Mouse (Mus musculus) right cerebral cortex, postnatal 4 days (tissue): ENCODE results near the gene Adamts20.
"Not testable (repeated sequence)": the region's sequence is repeated elsewhere in the genome, so short reads cannot be mapped to it uniquely, and the experiment has no call there.

Experiments
- DNase-seq: peaks from one replicate; pipeline ENCODE4 v3.0.0-alpha.2; 2022

Adamts20 gene

GRCm38 (mm10) chr15:94465318-94465717, at the start of gene Adamts20:
TSS of gene Adamts20 (minus strand) at chr15:94465418.
- DNase-seq, result no peak

- no peak for DNase-seq
These were observed 38.4 kb upstream of the Adamts20 start for GRCm38 (mm10) chr15:94503451-94504215.

DNA sequence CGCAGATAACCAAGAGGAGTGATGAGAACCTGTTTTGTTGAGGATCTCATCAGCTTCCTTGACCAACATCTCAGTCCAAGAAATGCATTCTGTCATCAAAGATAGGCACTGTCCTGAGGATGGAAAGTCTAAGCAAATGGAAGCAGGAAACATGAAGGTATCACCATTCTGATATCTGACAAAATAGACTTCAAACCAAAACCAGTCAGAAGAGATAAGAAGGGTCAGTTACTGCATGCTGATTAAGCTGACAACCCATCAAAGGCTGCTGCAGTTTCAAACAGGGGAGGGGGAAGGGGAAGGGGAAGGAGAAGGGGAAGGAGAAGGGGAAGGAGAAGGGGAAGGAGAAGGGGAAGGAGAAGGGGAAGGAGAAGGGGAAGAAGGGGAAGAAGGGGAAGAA, 34.0 kb upstream of the Adamts20 start:
- no peak for DNase-seq

GRCm38 (mm10) chr15:94495936-94496335, 30.7 kb upstream of the Adamts20 start:
- no peak for DNase-seq

DNA sequence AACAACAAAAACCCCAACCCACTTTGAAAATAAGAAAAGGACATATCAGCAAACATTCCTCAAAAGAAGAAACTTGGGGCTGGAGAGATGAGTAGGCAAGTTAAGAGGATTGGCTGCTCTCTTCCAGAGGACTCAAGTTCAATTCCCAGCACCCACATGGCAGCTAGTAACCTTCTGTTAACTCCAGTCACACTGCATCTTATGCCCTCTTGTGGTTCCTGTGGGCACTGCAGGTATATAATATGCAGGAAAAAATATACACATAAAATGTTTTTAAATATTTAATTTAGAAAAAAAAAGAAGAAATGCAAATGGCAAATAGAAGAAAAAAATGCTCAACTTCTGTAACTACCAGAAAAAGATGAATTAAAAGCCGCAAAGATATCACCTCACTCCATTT, 29.2 kb upstream of the Adamts20 start:
- no peak for DNase-seq

GRCm38 (mm10) chr15:94489433-94489832, 24.2 kb upstream of the Adamts20 start:
- DNase-seq, result no peak

DNA sequence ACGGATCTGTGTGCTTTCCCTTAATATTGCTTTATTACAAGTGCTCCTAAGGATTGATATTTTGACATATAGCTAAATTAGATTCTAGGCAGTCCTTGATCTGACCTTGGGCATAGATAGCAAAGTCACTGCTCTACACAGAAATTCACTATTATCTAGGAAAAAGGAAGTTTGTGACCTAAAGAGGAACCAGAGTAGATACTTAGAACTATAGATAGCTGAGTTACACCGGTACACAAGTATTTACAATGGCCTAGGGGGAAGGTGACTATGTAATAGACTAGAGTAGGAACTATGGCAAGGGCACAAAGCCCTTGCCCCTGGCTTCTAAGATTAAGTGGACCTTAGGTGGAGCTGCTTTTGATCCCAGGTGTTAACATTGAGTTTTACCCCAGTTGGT, 22.8 kb upstream of the Adamts20 start:
- not testable (repeated sequence) for DNase-seq

GRCm38 (mm10) chr15:94482555-94482954, 17.3 kb upstream of the Adamts20 start:
- no peak for DNase-seq

GRCm38 (mm10) chr15:94480792-94481191, 15.6 kb upstream of the Adamts20 start:
- no peak for DNase-seq

DNA sequence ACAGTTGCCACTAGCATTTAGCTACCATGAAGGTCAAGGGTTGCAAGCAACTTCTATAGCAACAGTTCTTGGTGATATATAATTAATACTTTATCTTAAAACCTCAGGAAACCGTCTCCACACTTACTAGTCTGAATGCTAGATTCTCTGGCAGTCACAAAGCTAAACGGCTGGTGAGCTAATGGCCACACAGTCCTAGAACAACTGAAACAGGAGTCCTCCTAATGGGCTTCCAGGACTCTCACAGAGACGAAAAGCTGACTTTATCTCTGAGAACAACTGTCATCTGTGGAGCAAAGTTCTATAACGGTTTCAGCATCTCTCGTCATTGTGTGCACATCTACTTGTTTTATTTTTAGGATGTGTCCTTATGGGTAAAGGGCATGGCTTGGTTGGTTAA, 15.0 kb upstream of the Adamts20 start:
- no peak for DNase-seq

GRCm38 (mm10) chr15:94479513-94480136, 14.4 kb upstream of the Adamts20 start:
- DNase-seq, result no peak

GRCm38 (mm10) chr15:94478706-94479105, 13.5 kb upstream of the Adamts20 start:
- DNase-seq, result no peak

DNA sequence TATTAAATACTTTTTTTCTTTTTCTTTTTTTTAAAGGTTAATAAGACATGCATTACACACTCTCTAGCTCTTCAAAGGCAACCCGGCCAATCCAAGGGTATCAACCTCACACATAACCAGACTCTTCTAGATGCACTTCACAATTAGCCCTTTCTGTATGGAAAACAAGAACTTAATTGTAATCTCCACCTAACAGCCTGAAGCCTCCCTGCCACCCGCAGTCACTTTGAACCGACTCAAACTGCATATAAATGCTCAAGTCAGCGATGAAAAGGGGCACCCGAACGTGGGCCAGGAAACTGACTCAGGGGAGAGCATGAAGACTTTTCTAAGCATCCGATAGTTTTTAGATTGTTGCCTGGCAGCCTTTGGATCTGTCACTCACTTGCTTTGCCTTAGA, 12.1 kb upstream of the Adamts20 start:
- DNase-seq, result no peak

DNA sequence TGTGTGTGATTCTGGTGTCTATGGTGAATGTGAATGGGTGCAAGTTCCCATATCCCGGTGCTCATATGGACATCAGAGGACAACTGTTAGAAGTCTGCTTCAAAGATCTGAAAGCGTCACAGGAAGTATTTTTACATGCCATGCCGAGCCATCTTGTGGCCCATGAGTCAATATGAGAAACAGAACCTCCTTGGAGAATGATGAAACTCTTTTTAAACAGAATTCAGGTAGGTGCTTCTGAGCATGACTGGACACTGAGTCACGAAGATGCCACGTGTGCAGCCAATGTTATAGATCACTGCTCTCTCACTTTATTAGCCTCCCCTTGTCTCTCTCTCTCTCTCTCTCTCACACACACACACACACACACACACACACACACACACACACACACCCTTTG, 10.8 kb upstream of the Adamts20 start:
- no peak for DNase-seq

DNA sequence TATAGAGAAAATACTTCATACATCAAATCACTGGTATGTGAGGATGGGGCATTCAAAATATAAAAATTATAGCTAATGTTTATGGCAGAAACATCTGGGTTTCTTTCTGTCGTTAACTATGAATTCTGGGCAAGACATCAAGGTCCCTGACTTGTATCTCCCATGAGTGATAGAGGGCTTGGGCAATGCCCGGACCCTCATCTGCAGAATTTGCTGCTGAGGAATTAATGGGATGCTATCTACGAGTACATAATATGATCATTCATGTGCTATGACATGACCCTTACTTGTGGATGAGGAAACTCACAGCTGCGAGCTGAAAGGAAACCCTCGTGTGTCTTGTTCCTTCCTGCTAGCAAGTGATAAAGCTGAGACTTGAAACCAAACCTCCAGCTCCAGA, 5.1 kb upstream of the Adamts20 start:
- no peak for DNase-seq

- DNase-seq, result no peak
These were observed 337 bp downstream of the Adamts20 start for GRCm38 (mm10) chr15:94464881-94465280.

DNA sequence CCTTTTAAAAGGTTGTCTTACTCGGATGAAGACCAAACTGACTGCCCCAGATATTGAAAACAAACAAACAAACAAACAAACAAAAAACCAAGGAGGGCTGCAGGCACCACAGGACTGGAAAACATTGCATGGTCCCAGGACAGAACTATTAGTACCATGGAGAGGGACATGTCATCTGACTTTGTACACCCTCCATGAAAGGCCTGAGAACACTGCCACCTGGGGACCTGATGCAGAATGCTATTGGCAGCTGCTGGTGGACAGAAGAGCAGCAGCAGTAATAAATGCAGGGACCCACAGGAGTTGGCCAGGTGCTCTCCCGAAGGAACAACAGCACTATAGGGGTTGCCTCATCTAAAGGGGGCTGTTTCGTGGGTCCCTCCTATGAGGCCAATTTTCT, 2.0 kb downstream of the Adamts20 start:
- no peak for DNase-seq

GRCm38 (mm10) chr15:94462206-94462605, 3.0 kb downstream of the Adamts20 start:
- DNase-seq, result no peak

DNA sequence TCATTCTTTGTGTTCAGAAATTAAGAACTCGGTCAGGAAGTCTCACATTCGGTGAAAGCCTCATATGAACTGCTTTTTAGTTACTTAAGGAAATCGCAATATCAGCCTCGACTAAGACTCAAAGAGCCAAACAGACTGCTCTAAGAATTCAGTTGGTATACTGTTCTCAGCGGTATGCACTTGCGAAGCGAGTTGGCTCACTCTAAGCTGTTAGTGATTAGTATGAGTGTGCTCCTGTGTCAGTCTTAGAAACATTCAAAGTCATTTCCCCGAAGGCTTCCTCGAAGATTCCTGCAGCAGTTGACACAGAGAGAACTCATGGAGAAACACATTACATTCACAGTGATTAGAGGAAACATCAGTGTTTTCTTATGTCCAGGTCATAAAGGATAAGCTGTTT, 4.1 kb downstream of the Adamts20 start:
- DNase-seq, result no peak

DNA sequence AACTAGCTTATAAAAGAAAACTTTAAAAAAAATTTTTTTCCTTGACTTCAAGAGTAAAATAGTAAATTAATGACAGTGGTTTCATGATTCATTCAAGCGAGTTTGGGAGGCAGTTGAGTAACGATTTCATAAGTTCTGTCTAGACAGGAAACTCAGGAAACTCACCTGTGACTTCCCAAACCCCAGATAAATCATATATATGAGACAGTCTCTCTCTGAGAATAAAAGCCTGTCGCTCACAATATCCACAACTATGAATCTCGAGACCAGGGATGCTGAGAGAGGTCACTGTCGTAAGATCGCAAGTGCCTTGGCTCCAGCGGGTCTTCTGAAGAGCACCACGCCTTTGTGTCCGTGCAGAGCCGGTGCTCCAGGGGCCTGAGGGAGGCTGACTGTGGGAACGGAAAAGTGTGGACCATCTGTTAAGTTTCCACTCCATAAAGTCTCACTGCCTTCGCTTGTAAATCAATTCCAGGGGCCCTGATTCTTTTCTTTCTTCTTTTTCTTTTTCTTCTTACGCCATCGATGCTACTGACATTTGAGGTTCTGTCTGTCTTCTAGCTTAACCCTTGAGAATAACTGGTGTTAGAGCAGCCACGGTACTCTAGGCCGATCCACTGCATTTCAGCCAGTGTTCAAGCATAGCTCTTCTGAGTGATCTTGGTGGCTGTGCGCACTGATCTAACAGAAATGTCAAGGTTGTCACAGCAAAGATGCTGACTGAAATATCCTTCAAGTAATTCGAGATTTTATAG, 7.4 kb downstream of the Adamts20 start:
- no peak for DNase-seq

- no peak for DNase-seq
These were observed 12.4 kb downstream of the Adamts20 start for GRCm38 (mm10) chr15:94452848-94453247.

GRCm38 (mm10) chr15:94451600-94451999, 13.6 kb downstream of the Adamts20 start:
- DNase-seq, result no peak

DNA sequence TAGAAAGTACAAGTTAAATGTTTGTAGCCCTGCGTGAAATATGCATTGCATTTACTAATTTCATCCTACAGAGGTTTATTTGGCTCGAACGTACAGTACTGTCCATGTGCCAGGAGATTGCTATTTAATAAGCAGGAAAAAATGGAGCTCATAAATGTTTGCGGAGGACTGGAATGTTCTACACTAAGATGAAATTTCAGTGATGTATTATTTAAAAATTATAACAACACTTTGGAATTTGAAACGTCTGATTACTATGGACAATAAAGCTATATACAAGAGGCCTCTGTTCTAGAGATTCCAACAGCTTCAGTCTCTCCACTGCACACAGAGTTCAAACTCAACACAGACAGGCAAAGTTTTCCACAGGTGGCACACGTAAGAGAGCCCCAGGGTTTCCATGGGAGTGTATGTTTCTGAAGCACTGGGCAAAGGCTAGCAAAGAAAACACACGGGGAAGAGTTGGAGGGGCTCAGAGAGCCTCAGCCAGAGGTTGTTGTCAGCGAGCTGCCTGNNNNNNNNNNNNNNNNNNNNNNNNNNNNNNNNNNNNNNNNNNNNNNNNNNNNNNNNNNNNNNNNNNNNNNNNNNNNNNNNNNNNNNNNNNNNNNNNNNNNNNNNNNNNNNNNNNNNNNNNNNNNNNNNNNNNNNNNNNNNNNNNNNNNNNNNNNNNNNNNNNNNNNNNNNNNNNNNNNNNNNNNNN, 20.6 kb downstream of the Adamts20 start:
- no peak for DNase-seq
